Mouse (Mus musculus): Measurements from ENCODE around the gene Numbl.
A peak's percentile ranks its signal among the peaks of the same experiment; 100 is the strongest.

The Numbl gene

DNA sequence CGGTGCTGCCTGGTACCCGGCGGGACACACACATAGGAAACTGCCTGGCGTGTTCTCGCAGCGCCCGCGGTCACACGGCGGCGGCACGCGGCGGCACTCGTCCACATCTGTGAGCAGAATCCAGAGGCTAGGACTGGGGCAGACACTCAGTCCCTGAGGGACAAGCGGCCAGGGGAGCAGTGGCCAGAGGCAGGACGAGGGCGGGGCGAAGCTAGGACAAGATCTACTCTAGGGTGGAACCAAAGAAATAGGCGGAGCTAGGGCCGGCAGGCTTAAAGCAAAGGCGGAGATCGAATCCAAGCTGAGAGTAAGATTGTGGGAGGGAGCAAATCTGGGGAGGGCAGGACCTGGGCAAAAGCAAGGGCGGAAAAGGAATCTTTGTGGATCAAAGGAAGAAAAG, 67.5 kb downstream of the Numbl start:
- peak; percentile 51 for DNase-seq (ENCODE audit: low spot score)

DNA sequence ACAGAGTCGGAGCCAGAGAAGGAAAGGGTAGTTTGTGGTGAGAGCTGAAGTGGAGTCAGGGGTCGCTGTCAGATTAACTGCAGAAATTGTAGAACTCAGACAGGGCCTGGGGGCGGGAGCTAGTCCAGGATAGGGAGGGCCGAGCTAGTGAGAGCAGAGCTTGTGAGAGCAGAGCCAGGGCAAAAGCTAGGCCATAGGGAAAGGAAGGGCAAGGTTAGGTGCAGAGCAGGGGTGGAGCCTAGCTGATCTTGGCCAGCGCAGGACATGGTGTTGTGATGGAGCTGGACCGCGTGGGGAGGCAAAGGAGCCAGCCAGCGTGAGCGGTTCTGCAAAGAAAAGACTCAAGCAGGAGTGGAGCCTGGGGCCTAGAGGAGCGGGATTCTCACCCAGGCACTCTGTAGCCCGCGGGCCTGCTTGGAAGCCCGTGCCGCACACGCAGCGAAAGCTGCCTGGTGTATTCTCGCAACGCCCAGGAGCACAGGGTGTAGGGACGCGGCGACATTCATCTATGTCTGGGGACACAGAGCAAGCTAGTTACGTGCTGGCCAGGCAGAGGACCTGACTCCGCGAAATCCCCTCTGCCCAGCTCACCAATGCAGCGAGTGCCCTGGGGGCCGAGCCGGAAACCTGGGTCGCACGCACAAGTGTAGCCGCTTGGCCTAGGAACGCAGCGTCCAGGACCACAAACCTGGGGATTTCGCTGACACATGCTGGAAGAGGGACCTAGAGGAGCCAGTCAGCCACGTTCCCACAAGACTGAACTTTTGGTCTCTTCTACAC, 68.1 kb downstream of the Numbl start:
- DNase-seq (ENCODE audit: low spot score) = no peak

DNA sequence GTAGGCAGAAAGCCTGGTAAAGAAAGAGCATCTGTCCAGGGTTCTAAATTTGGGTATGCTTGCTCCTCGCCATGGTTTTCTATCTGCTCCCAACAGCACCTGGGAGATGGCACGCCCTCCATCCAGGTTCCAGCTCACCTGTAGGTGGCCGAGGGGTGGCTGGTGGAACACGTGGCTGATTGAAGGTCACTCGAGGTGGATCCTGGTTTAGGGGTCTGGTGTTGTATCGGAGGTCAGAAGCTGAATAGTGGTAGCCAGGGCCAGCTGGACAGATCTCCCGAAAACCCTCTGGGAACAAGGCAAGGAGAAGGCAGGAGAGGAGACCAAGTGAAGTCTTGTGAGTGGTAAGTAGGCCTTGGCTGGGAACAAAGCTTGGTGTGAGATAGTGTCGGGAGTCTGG, 69.3 kb downstream of the Numbl start:
- no peak for DNase-seq (ENCODE audit: low spot score)

DNA sequence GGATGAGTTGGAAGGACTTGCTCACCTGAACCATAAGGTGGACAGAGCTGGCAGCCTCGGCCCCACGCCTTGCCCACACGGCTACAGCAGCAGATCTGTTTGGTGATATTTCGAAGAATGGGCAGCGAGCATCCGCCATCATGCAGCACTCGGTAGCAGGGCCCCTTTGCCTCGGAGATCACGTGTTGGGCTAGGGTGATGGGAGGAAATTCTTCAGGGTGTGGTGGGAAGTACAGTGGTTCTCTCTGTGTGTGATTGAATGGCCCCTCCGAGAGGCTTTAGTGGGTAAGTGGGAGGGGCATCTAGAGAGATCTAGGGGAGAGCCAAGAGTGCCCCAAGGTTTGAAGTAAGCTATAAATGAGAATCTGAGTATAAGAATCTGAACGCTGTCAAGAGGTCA, 69.9 kb downstream of the Numbl start:
- no peak for DNase-seq (ENCODE audit: low spot score)

DNA sequence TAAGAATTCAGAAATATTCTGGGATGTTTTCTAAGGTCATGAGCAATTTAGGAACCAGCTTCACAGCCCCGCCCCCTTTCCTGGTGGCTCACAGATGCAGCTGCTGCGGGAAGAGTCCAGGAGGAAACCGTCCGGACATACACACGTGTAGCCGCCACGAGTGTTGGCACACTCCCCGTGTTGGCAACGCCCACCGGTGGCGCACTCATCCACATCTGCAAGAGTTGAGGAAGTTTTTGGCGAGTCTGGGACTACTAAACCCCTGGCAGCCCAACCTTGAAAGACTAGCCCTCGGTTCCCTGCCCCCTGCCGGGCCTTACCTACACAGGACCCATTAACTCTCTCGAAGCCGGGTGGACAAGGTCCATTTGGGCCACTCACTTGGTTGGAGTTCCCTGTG, 70.4 kb downstream of the Numbl start:
- DNase-seq (ENCODE audit: low spot score) = no peak

DNA sequence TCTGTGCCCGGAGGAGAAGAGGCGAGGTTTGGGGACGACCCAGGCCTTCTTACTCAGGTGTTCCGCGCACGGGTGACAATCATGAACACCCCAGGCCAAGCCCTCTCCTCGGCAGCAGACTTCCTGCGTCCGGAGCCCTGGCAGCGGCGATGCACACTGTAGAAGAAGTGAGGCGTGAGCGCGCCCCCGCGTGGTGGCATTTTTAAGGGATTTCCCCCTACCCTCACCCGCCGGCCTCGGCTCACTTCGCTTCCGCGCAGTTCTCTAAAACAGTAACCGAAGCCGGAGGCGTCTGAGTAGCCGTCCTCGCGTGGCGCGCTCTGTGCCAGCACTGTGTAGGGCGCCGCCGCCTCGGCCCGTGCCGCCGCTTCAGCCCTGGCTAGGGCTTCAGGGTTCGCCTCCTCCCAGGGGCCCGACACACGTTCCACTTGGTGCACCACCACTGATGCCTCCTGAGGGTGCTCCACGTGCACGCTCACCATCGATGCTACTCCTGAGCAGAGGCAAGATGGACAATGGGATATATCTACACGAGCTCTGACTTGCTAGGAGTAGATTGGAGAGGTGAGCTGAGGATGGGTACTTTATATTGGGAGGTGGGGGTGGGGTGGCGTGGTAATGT, 71.2 kb downstream of the Numbl start:
- peak; percentile 72 for DNase-seq (ENCODE audit: low spot score)

DNA sequence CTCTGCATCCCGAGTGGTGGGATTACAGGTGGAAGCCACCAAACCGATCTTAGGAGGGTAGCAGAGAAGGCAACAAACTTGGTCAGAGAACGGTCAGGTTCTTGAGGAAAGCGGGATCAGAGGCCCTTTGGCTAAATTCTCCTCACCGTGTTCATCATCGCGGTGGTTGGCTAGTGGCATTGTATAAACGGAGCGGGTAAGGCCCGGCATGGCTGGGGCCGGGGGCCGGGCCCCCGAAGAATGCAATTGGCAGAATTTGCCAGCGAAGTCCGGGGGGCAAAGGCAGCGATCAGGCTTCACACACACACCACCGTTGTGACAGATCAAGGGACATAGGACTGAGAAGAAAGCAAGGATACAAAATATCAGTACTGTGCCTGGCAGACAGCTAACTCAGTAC, 71.7 kb downstream of the Numbl start:
- DNase-seq (ENCODE audit: low spot score) = no peak

DNA sequence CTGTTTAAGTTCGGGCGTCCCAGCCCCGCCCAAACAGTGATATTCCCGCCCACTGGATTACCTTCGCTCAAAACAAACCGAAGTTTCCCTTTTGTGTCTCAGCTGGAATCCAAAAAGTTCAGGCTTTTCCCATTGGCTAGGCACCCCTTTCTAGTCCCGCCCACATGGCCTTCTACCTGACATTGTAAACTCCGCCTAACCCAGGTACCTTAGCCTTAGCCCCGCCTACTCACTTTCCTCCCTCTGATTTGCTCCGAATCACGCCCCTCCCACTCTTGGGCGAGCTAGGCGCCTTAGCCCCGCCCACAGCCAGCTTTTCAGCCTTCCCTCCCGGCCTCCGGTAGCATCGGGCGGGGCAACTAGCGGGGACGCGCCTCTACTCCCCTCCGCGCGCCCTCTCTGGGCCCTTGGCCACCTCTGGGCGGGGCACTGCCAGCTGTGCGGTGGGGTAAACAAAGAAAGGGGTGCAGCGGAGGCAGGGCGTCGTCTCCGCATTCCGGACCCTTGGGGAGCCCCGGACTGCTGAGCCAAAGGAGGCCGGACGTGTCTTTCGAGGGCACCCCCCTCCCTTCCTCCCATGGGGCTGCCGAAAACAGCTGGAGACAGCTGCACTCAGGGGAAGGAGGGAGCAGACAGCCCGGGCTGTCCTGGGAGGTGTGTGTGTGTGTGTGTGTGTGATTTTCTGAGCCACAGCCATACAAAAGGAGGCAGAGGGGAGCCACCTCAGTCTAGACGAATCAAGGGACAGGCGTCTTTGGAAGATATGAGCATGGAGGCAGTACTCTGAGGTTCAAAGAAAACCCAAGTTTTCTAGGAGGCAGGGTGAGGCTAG, 72.7 kb downstream of the Numbl start:
- DNase-seq (ENCODE audit: low spot score) = peak; percentile 90

DNA sequence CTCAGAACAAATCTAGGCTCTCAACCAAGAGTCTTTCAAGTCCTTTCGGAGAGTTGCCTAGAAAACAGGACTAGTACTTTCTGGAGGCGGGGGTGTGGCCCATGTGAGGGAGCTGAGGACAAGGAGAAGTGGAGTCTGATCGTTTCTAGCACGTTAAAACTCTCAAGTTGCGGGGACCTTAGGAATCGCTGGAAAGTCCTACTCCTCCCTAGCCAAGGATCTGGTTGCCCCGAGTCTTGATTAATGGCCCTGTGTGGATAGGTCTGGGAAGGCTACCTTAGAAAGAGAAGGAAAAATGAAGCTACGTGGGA, 73.3 kb downstream of the Numbl start:
- no peak for DNase-seq (ENCODE audit: low spot score)

Data from yolk sac, embryonic 10.5 days (tissue).